Mouse (Mus musculus): ENCODE data around the gene Pde1a. TPM values are rescaled to one million over a fixed set of nuclear protein-coding genes. Genes with fewer than 3 reads are reported as not detected.

Pde1a gene
- polyA plus RNA-seq, 1 experiment = not detected

GRCm38 (mm10) chr2:79819543-79819942 lies 309.7 kb downstream of the Pde1a start:
- no peak for TF ChIP-seq GATA1 (IDR thresholded peaks at IDR 0.05; ENCODE audit: low read length)

- TF ChIP-seq GATA1 (IDR thresholded peaks at IDR 0.05; ENCODE audit: low read length) = no peak
Observed at GRCm38 (mm10) chr2:79815708-79816484, 313.4 kb downstream of the Pde1a start.

- no peak for TF ChIP-seq GATA1 (IDR thresholded peaks at IDR 0.05; ENCODE audit: low read length)
Observed at GRCm38 (mm10) chr2:79798627-79799026, 330.6 kb downstream of the Pde1a start.

- no peak for TF ChIP-seq GATA1 (IDR thresholded peaks at IDR 0.05; ENCODE audit: low read length)
Observed at GRCm38 (mm10) chr2:79797444-79797843, 331.8 kb downstream of the Pde1a start.

- TF ChIP-seq GATA1 (IDR thresholded peaks at IDR 0.05; ENCODE audit: low read length) = no peak
Observed at GRCm38 (mm10) chr2:79793186-79793585, 336.1 kb downstream of the Pde1a start.

GRCm38 (mm10) chr2:79786467-79786866 lies 342.8 kb downstream of the Pde1a start:
- TF ChIP-seq GATA1 (IDR thresholded peaks at IDR 0.05; ENCODE audit: low read length) = no peak

GRCm38 (mm10) chr2:79785541-79786134 lies 343.6 kb downstream of the Pde1a start:
- TF ChIP-seq GATA1 (IDR thresholded peaks at IDR 0.05; ENCODE audit: low read length) = no peak

Other genes starting within 250 kb of the Pde1a start
- gene Prdx6b, start 163.0 kb upstream of the Pde1a start, polyA plus RNA-seq (2012) = not detected in 2 replicates
- 27.6 and 43.7 TPM in 2 replicates for gene Dnajc10, start 186.0 kb upstream of the Pde1a start, polyA plus RNA-seq (2012)